Mouse (Mus musculus) megakaryocyte, embryonic 14.5 days (primary cell): Measurements from ENCODE around the gene Fam187b. TPM values are rescaled to one million over a fixed set of nuclear protein-coding genes. Genes with fewer than 3 reads are reported as not detected.

Experiments used
- H3K27me3 ChIP-seq: replicated peaks from 2 replicates; pipeline ENCODE3; 2012; ENCODE audit warnings: inconsistent platforms
- H3K36me3 ChIP-seq: replicated peaks from 2 replicates; pipeline ENCODE3; 2012; ENCODE audit warnings: low read length, inconsistent platforms, mixed read lengths
- H3K4me1 ChIP-seq: 2 replicates; pipeline ENCODE4 v1.6.1; 2012; ENCODE audit warnings: inconsistent platforms
- H3K4me3 ChIP-seq: replicated peaks from 2 replicates; pipeline ENCODE3; 2012; ENCODE audit warnings: moderate library complexity, mild to moderate bottlenecking, inconsistent platforms
- H3K9me3 ChIP-seq: 2 replicates; pipeline ENCODE4 v1.6.1; 2012; ENCODE audit warnings: inconsistent platforms
- FLI1 ChIP-seq: IDR thresholded peaks from 2 replicates; pipeline ENCODE4 v1.6.1; 2012; ENCODE audit warnings: low read length, inconsistent platforms, mixed read lengths
- GATA1 ChIP-seq: IDR thresholded peaks from 3 replicates; pipeline ENCODE4 v1.6.1; 2012; ENCODE audit warnings: mixed read lengths, low read length, inconsistent platforms, borderline replicate concordance
- polyA plus RNA-seq: library from polyadenylated mRNA; stranded (reverse); fragments of >175 nt; gene quantifications from 2 replicates; pipeline ENCODE4 v1.2.3, GENCODE M21; 2012; ENCODE audit warnings: low replicate concordance; ENCODE audit not compliant: insufficient read depth

Fam187b gene
- polyA plus RNA-seq, 1 experiment: not detected

- peaks cover 8% of the 10 kb centered on the region for H3K9me3 ChIP-seq
Measured at GRCm38 (mm10) chr7:31008175-31008574, 34.6 kb downstream of the Fam187b start.

GRCm38 (mm10) chr7:31008889-31009288, 35.3 kb downstream of the Fam187b start:
- no peak overlapping the region for H3K4me3 ChIP-seq
- H3K27me3 ChIP-seq: no peaks in the 10 kb centered on the region
- peaks cover 63% of the 10 kb centered on the region for H3K4me1 ChIP-seq
- peaks cover 8% of the 10 kb centered on the region for H3K9me3 ChIP-seq
- no peak for TF ChIP-seq FLI1
- TF ChIP-seq GATA1: no peak
- H3K36me3 ChIP-seq: peaks cover 8% of the 10 kb centered on the region

More at GRCm38 (mm10) chr7:31008175-31008574, 34.6 kb downstream of the Fam187b start:
- H3K4me3 ChIP-seq: peak overlapping the region; percentile 73
- H3K36me3 ChIP-seq: peaks cover 8% of the 10 kb centered on the region
- peaks cover 71% of the 10 kb centered on the region for H3K4me1 ChIP-seq
- TF ChIP-seq GATA1: no peak
- no peak for TF ChIP-seq FLI1
- no peaks in the 10 kb centered on the region for H3K27me3 ChIP-seq

- H3K27me3 ChIP-seq: peaks cover 3% of the 10 kb centered on the region
Measured at GRCm38 (mm10) chr7:31012971-31013370, 39.4 kb downstream of the Fam187b start.

GRCm38 (mm10) chr7:31017104-31017901, 43.7 kb downstream of the Fam187b start:
- Histone ChIP-seq H3K4me3 (no peak overlapping the region), H3K27me3 (peaks cover 8% of the 10 kb centered on the region), H3K36me3 (no peaks in the 10 kb centered on the region), H3K4me1 (peaks cover 18% of the 10 kb centered on the region), H3K9me3 (0 out of 2 replicates have a peak, but pooled peaks cover 4% of the 10 kb centered on the region)
- no peak for TF ChIP-seq FLI1

More at GRCm38 (mm10) chr7:31012971-31013370, 39.4 kb downstream of the Fam187b start:
- Histone ChIP-seq H3K4me3 (no peak overlapping the region), H3K4me1 (peaks cover 45% of the 10 kb centered on the region), H3K36me3 (no peaks in the 10 kb centered on the region), H3K9me3 (no peaks in the 10 kb centered on the region)
- no peak for TF ChIP-seq GATA1
- TF ChIP-seq FLI1: no peak

- Histone ChIP-seq H3K9me3 (peaks cover 28% of the 10 kb centered on the region), H3K4me1 (peaks cover 46% of the 10 kb centered on the region), H3K36me3 (peaks cover 51% of the 10 kb centered on the region), H3K27me3 (no peaks in the 10 kb centered on the region), H3K4me3 (no peak overlapping the region)
- TF ChIP-seq FLI1 (no peak), GATA1 (no peak)
Measured at GRCm38 (mm10) chr7:31028609-31029008, 55.0 kb downstream of the Fam187b start.

- H3K27me3 ChIP-seq: no peaks in the 10 kb centered on the region
- no peak overlapping the region for H3K4me3 ChIP-seq
- TF ChIP-seq FLI1: no peak
- no peak for TF ChIP-seq GATA1
- peaks cover 15% of the 10 kb centered on the region for H3K9me3 ChIP-seq
- H3K4me1 ChIP-seq: peaks cover 60% of the 10 kb centered on the region
- H3K36me3 ChIP-seq: peaks cover 72% of the 10 kb centered on the region
Measured at GRCm38 (mm10) chr7:31030717-31031116, 57.1 kb downstream of the Fam187b start.

GRCm38 (mm10) chr7:31031731-31032130, 58.1 kb downstream of the Fam187b start:
- peaks cover 77% of the 10 kb centered on the region for H3K36me3 ChIP-seq
- peaks cover 8% of the 10 kb centered on the region for H3K9me3 ChIP-seq
- peaks cover 70% of the 10 kb centered on the region for H3K4me1 ChIP-seq

GRCm38 (mm10) chr7:31033409-31034165, 60.0 kb downstream of the Fam187b start:
- Histone ChIP-seq H3K9me3 (no peaks in the 10 kb centered on the region), H3K4me1 (peaks cover 75% of the 10 kb centered on the region), H3K27me3 (no peaks in the 10 kb centered on the region), H3K4me3 (peak overlapping the region; percentile 73), H3K36me3 (peaks cover 75% of the 10 kb centered on the region)
- TF ChIP-seq FLI1 (no peak), GATA1 (no peak)

More at GRCm38 (mm10) chr7:31031731-31032130, 58.1 kb downstream of the Fam187b start:
- Histone ChIP-seq H3K4me3 (no peak overlapping the region), H3K27me3 (no peaks in the 10 kb centered on the region)
- TF ChIP-seq FLI1: no peak
- no peak for TF ChIP-seq GATA1

GRCm38 (mm10) chr7:31034789-31035188, 61.2 kb downstream of the Fam187b start:
- no peaks in the 10 kb centered on the region for H3K27me3 ChIP-seq
- no peaks in the 10 kb centered on the region for H3K9me3 ChIP-seq
- peaks cover 85% of the 10 kb centered on the region for H3K36me3 ChIP-seq
- TF ChIP-seq FLI1 (no peak), GATA1 (no peak)
- H3K4me3 ChIP-seq: peak overlapping the region; percentile 26
- H3K4me1 ChIP-seq: peaks cover 85% of the 10 kb centered on the region

- no peak for TF ChIP-seq FLI1
- no peaks in the 10 kb centered on the region for H3K9me3 ChIP-seq
- peaks cover 86% of the 10 kb centered on the region for H3K36me3 ChIP-seq
- no peaks in the 10 kb centered on the region for H3K27me3 ChIP-seq
- peaks cover 90% of the 10 kb centered on the region for H3K4me1 ChIP-seq
- no peak overlapping the region for H3K4me3 ChIP-seq
Measured at GRCm38 (mm10) chr7:31035291-31035690, 61.7 kb downstream of the Fam187b start.
